Mouse (Mus musculus) C2C12 (cell line): ENCODE results near the gene Vamp5.

Source experiments
- CTCF ChIP-seq: IDR thresholded peaks from one replicate; pipeline ENCODE4 v1.5.1; 2011; ENCODE audit not compliant: control insufficient read depth, insufficient read depth, insufficient read length
- MYOG ChIP-seq: IDR thresholded peaks from one replicate; pipeline ENCODE4 v1.6.1; 2011; ENCODE audit not compliant: control insufficient read depth, insufficient read length; ENCODE audit errors: extremely low read depth
- USF1 ChIP-seq: IDR thresholded peaks from one replicate; pipeline ENCODE4 v1.6.1; 2011; ENCODE audit warnings: low read depth, mild to moderate bottlenecking, control low read depth, moderate library complexity

GRCm38 (mm10) chr6:72364985-72365384, 15.3 kb downstream of the Vamp5 start:
- TF ChIP-seq CTCF (no peak), MYOG (no peak), USF1 (no peak)
